Mouse (Mus musculus) ES-Bruce4 (cell line): ENCODE measurements around the gene Ttc7b.

ENCODE experiments used
- CTCF ChIP-seq: IDR thresholded peaks from one replicate; pipeline ENCODE4 v1.8.1; 2011; ENCODE audit warnings: low read depth, low read length
- POLR2A ChIP-seq: IDR thresholded peaks from one replicate; pipeline ENCODE4 v1.8.1; 2011; ENCODE audit warnings: low read length; ENCODE audit not compliant: insufficient read depth

DNA sequence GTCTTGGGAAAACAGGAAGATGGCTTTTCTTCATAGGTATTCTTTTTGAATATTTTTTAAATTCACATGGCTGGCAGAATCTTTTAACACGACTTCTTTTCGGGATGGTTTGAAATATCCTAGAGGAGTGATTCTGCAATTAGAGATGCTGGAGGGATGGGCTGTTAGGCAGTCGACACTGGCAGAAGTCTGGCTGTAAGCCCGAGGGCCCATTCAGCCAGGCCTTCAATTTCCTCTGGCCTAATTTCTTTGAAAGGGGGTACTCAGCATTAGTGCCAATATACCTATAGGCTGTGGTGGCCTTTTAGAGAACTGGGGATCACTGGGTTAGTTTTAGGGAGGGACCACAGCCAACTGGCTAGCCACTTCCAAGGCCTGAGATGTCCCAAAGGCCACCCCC is 211.4 kb downstream of the Ttc7b start:
- no peak for TF ChIP-seq CTCF
- no peak for TF ChIP-seq POLR2A
